In the genomic region with DNA sequence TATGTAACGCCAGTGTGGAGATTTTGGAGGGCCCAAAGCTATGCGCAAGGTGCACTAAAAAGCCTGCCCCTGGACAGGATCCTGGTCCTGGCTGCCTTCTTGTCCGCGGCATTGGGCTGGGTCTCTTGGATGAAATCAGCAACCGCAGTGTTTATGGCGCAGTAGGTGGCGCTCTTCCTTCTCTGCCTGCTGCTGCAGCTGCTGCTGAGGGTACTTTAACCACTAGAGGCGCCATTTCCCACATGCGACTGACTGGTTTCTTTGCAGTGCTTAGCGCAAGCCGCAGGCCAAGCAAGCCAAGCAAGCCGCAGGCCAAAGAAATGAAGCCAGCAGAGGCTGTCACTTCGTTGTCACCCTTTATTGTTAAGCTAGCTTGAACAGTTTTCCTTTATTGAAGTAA, we compare ENCODE assay signal across 8 mouse cellular contexts. TPM values are rescaled to one million over a fixed set of nuclear protein-coding genes. Genes with fewer than 3 reads are reported as not detected.
DNase-seq lines count a peak whose midpoint lies in the region; ATAC-seq and TF ChIP-seq lines count a peak whose summit lies in the region.

No protein-coding gene starts in this region.

- peaks cover 31% of the 10 kb centered on the region for H3K36me3 ChIP-seq in lung, embryonic 16.5 days (ENCODE audit: control insufficient read depth, insufficient read depth, low read length)
- H3K36me3 ChIP-seq in thymus, adult 2 months (ENCODE audit: control insufficient read depth, insufficient read depth, low read length): peaks cover 43% of the 10 kb centered on the region

- peaks cover 21% of the 10 kb centered on the region for H3K4me1 ChIP-seq in lung, embryonic 16.5 days (replicated peaks; ENCODE audit: control insufficient read depth, insufficient read depth, low read length)
- peaks cover 10% of the 10 kb centered on the region for H3K4me1 ChIP-seq in thymus, adult 2 months (replicated peaks; ENCODE audit: control insufficient read depth, insufficient read depth, low read length)

- TF ChIP-seq POLR2A in thymus, adult 2 months (IDR thresholded peaks at IDR 0.05; ENCODE audit: control insufficient read depth, extremely low read depth, insufficient read depth, low read length, poor library complexity): no peak

- peak overlapping the region; percentile 97 for H3K4me2 ChIP-seq in lung, embryonic 16.5 days (ENCODE audit: low read depth, low read length)

- H3K27me3 ChIP-seq in lung, embryonic 16.5 days (ENCODE audit: control insufficient read depth, insufficient read depth, low read depth, low read length): no peaks in the 10 kb centered on the region
- H3K27me3 ChIP-seq in thymus, adult 2 months (ENCODE audit: control insufficient read depth, insufficient read depth, low read length): no peaks in the 10 kb centered on the region

- TF ChIP-seq CTCF in thymus, adult 2 months (IDR thresholded peaks at IDR 0.05; ENCODE audit: borderline replicate concordance, control insufficient read depth, extremely low read depth, insufficient read depth, low read length, poor library complexity): peak; percentile 98

- ATAC-seq in hematopoietic stem cell, adult 5-6 weeks (replicated peaks in 1 of 2; ENCODE audit: insufficient read depth in 1 of 2, low FRiP score in 2 of 2, low TSS enrichment in 1 of 2, low read depth in 1 of 2, poor library complexity in 2 of 2, severe bottlenecking in 2 of 2): peak; percentile 74 to 76
- peak; percentile 51 for ATAC-seq in lung, embryonic 16.5 days (ENCODE audit: low read depth)

- peak overlapping the region; percentile 98 for H3K4me3 ChIP-seq in lung, embryonic 16.5 days (ENCODE audit: low read length)
- peak overlapping the region; percentile 32; the same call in 1 of the 2 replicates for H3K4me3 ChIP-seq in thymus, adult 2 months (ENCODE audit: control insufficient read depth, insufficient read depth, low read length)

- peak; percentile 93 for DNase-seq in MN1 (ENCODE audit: low spot score)
- peak; percentile 95 for DNase-seq in cerebellum, adult 8-10 months
- peak; percentile 98 for DNase-seq in forelimb bud, embryonic 11.5 days (ENCODE audit: low read depth, low spot score)
- DNase-seq in layer of hippocampus, adult 9-10 months (ENCODE audit: low spot score): peak; percentile 95
- DNase-seq in ovary, adult 18-20 months (ENCODE audit: low spot score): peak; percentile 84
- peak; percentile 89 for DNase-seq in thymus, adult 2 months

- H3K9me3 ChIP-seq in lung, embryonic 16.5 days (ENCODE audit: control insufficient read depth, low read length): no peaks in the 10 kb centered on the region

- 2% methylated on average over 13 of the region's 13 CpGs for WGBS in lung, embryonic 16.5 days
- 2% methylated on average over 13 of the region's 13 CpGs for WGBS in thymus, adult 2 months

- no peak overlapping the region for H3K27ac ChIP-seq in lung, embryonic 16.5 days (ENCODE audit: low read length)
- no peak overlapping the region for H3K27ac ChIP-seq in thymus, adult 2 months (ENCODE audit: control insufficient read depth, insufficient read depth, low read length)

- peak overlapping the region; percentile 47 for H3K9ac ChIP-seq in lung, embryonic 16.5 days (ENCODE audit: low read length)

RNA-seq across cellular contexts. Expression of a gene that starts 2.6 kb away (rescaled TPM):
- total RNA-seq in hematopoietic stem cell, adult 5-6 weeks (2017): 385 and 714 TPM in 2 replicates
- polyA plus RNA-seq in lung, embryonic 16.5 days (2015; fragmentation: Nextera tagmentation; extraction: Ambion mirVana): 1,745 and 1,859 TPM in 2 replicates
- 511 and 554 TPM in 2 replicates for polyA plus RNA-seq in thymus, adult 2 months (2012; rRNA removed)

RNA-seq across cellular contexts. Expression of a gene that starts 42.4 kb away (rescaled TPM):
- total RNA-seq in hematopoietic stem cell, adult 5-6 weeks (2017): 28.4 and 52.3 TPM in 2 replicates
- 13.2 and 14.7 TPM in 2 replicates for polyA plus RNA-seq in lung, embryonic 16.5 days (2015; fragmentation: Nextera tagmentation; extraction: Ambion mirVana)
- 19.0 and 23.0 TPM in 2 replicates for polyA plus RNA-seq in thymus, adult 2 months (2012; rRNA removed)
